Mouse (Mus musculus): Measurements from ENCODE around the gene Igdcc3.
"Not testable (repeated sequence)": the region's sequence is repeated elsewhere in the genome, so short reads cannot be mapped to it uniquely, and the experiment has no call there.

DNA sequence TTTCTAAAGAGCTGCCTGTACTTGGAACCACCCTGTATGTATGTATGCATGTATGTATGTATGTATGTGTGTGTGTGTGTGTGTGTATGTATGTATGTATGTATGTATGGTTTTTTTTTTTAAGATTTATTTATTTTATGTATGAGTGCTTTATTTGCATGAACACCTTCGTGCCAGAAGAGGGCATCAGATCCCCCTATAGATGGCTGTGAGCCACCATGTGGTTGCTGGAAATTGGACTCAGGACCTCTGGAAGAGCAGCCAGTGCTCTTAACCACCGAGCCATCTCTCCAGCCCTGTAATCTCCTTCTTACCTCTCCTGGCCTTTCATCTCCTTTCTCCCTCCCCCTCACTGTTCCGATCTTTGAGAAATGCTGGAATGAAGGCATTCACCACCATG is 79.4 kb downstream of the Igdcc3 start:
- not testable (repeated sequence) for TF ChIP-seq CTCF (IDR thresholded peaks at IDR 0.05; ENCODE audit: control insufficient read depth, insufficient read depth, low read length); POLR2A (IDR thresholded peaks at IDR 0.05; ENCODE audit: borderline replicate concordance, control insufficient read depth, low read depth, low read length)
